15 mouse cellular contexts compared by ENCODE assay signal in genomic region chr9:88938312-88938711, GRCm38 (mm10). TPM values are rescaled to one million over a fixed set of nuclear protein-coding genes. Genes with fewer than 3 reads are reported as not detected.
DNase-seq lines count a peak whose midpoint lies in the region; ATAC-seq and TF ChIP-seq lines count a peak whose summit lies in the region.
"Not testable (repeated sequence)": the region's sequence is repeated elsewhere in the genome, so short reads cannot be mapped to it uniquely, and the experiment has no call there.
"Had no signal": no experiment of that assay in that cellular context is flagged by ENCODE, and none has a peak within 500 bp of the region (broad histone marks: within the 10 kb centered on the region; RNA-seq: fewer than 3 reads in every experiment).

No protein-coding gene starts in this region.

- H3K27me3 ChIP-seq in forebrain, postnatal 0 days (ENCODE audit: insufficient read depth, low read length); hindbrain, postnatal 0 days (ENCODE audit: insufficient read depth, low read length); liver, postnatal 0 days (ENCODE audit: insufficient read depth, low read length): not testable (repeated sequence)

- DNase-seq in B cell, adult 2 months, result peak; percentile 27
- peak; percentile 14 for DNase-seq in cerebellum, adult 18-20 months
- DNase-seq in forebrain, postnatal 0 days; hindbrain, postnatal 0 days (ENCODE audit: low spot score); liver, postnatal 0 days: not testable (repeated sequence)
- DNase-seq in layer of hippocampus, adult 11-12 months (ENCODE audit: low spot score), result peak; percentile 19
- peak; percentile 6 for DNase-seq in right cerebral cortex, postnatal 25 days

- WGBS in forebrain, postnatal 0 days, result 9% methylated on average over 1 of the region's 3 CpGs
- WGBS in hindbrain, postnatal 0 days, result 8% methylated on average over 1 of the region's 3 CpGs
- 8% methylated on average over 1 of the region's 3 CpGs for WGBS in liver, postnatal 0 days (ENCODE audit: insufficient replicate concordance)

- not testable (repeated sequence) for H3K4me1 ChIP-seq in forebrain, postnatal 0 days (ENCODE audit: insufficient read depth); hindbrain, postnatal 0 days (ENCODE audit: insufficient read depth, low read length); liver, postnatal 0 days (ENCODE audit: insufficient read depth)

- TF ChIP-seq EP300 in liver, postnatal 0 days (IDR thresholded peaks at IDR 0.05; ENCODE audit: low read depth), result not testable (repeated sequence)

- not testable (repeated sequence) for H3K36me3 ChIP-seq in forebrain, postnatal 0 days (ENCODE audit: insufficient read depth); hindbrain, postnatal 0 days (ENCODE audit: insufficient read depth, low read length); liver, postnatal 0 days (replicated peaks; ENCODE audit: insufficient read depth, low read length)

- ATAC-seq in forebrain, postnatal 0 days; liver, postnatal 0 days: not testable (repeated sequence)
- ATAC-seq in hindbrain, postnatal 0 days, result peak; percentile 58; the same call in 1 of the 2 replicates
- peak; percentile 91 for ATAC-seq in megakaryocyte progenitor cell, adult 5-6 weeks (replicated peaks; ENCODE audit: poor library complexity)

- H3K4me2 ChIP-seq in forebrain, postnatal 0 days (ENCODE audit: low read depth); hindbrain, postnatal 0 days (ENCODE audit: low read depth, low read length); liver, postnatal 0 days (ENCODE audit: low read depth, low read length): not testable (repeated sequence)

- H3K4me3 ChIP-seq in forebrain, postnatal 0 days (ENCODE audit: low read depth, low read length); hindbrain, postnatal 0 days (ENCODE audit: low read length); liver, postnatal 0 days (ENCODE audit: low read depth, low read length): not testable (repeated sequence)

- peak; percentile 21; the same call in 1 of the 2 replicates for TF ChIP-seq CTCF in forebrain, postnatal 0 days (IDR thresholded peaks at IDR 0.05; ENCODE audit: low read depth)
- peak; percentile 25; the same call in 1 of the 2 replicates for TF ChIP-seq CTCF in hindbrain, postnatal 0 days (IDR thresholded peaks at IDR 0.05; ENCODE audit: low read depth)
- TF ChIP-seq CTCF in liver, postnatal 0 days (IDR thresholded peaks at IDR 0.05; ENCODE audit: low read depth), result peak; percentile 23; the same call in 1 of the 2 replicates

- not testable (repeated sequence) for H3K27ac ChIP-seq in forebrain, postnatal 0 days (ENCODE audit: low read depth, low read length); hindbrain, postnatal 0 days; liver, postnatal 0 days (ENCODE audit: low read depth)

- H3K9ac ChIP-seq in forebrain, postnatal 0 days; hindbrain, postnatal 0 days (replicated peaks; ENCODE audit: low read length); liver, postnatal 0 days (replicated peaks): not testable (repeated sequence)

- not testable (repeated sequence) for H3K9me3 ChIP-seq in forebrain, postnatal 0 days (ENCODE audit: low read length); hindbrain, postnatal 0 days (ENCODE audit: low read length); liver, postnatal 0 days (ENCODE audit: low read length)

RNA-seq across cellular contexts. Expression of gene Bcl2a1a, which starts 18.4 kb away (rescaled TPM):
- not detected in 2 replicates for total RNA-seq in forebrain, postnatal 0 days (2014; rRNA removed)
- polyA plus RNA-seq in forebrain, postnatal 0 days (2015; fragmentation: Nextera tagmentation; extraction: Ambion mirVana), result not detected in 2 replicates
- not detected in 2 replicates for total RNA-seq in hindbrain, postnatal 0 days (2014; rRNA removed)
- polyA plus RNA-seq in hindbrain, postnatal 0 days (2015; fragmentation: Nextera tagmentation; extraction: Ambion mirVana), result not detected in 2 replicates
- 1.1 and 1.9 TPM in 2 replicates for polyA plus RNA-seq in liver, postnatal 0 days (2015; fragmentation: Nextera tagmentation; extraction: Ambion mirVana)
- 0.42 and 0.64 TPM in 2 replicates for total RNA-seq in megakaryocyte progenitor cell, adult 5-6 weeks (2015)
- not detected in 2 replicates for total RNA-seq in megakaryocyte progenitor cell, adult 5-6 weeks (2017)
- total RNA-seq: gastrocnemius, postnatal 4 days; heart, postnatal 25 days; left cerebral cortex, postnatal 10 days had no signal
- polyA plus RNA-seq: forebrain, embryonic 12.5 days; liver, embryonic 16.5 days; midbrain, embryonic 16.5 days; neural tube, embryonic 11.5 days had no signal
